Mouse (Mus musculus) CH12.LX (cell line): ENCODE data around the gene Cog2.

ENCODE experiments used
- CTCF ChIP-seq, 2 experiments: IDR thresholded peaks in 1 of 2; conservative IDR thresholded peaks in 1 of 2; 2 replicates each; pipeline ENCODE4 v1.5.1; 2011 to 2012; ENCODE audit warnings: low read depth in 2 of 2, low read length in 2 of 2, improper control_type of control experiment in 1 of 2, inconsistent platforms in 1 of 2, mild to moderate bottlenecking in 1 of 2, moderate library complexity in 1 of 2
- HCFC1 ChIP-seq: IDR thresholded peaks from 2 replicates; pipeline ENCODE4 v1.6.1; 2012; ENCODE audit warnings: low read depth, mild to moderate bottlenecking, inconsistent platforms, low read length, improper control_type of control experiment
- JUN ChIP-seq: IDR thresholded peaks from 2 replicates; pipeline ENCODE4 v1.6.1; 2011; ENCODE audit warnings: low read depth, mild to moderate bottlenecking, low read length, improper control_type of control experiment, moderate library complexity; ENCODE audit not compliant: insufficient read depth
- JUND ChIP-seq: conservative IDR thresholded peaks from 2 replicates; pipeline ENCODE4 v1.6.1; 2011; ENCODE audit warnings: low read depth, low read length, improper control_type of control experiment
- NRF1 ChIP-seq: IDR thresholded peaks from 2 replicates; pipeline ENCODE4 v1.6.1; 2014; ENCODE audit warnings: low read depth, mild to moderate bottlenecking, inconsistent platforms, low read length, improper control_type of control experiment, moderate library complexity
- POLR2A ChIP-seq: IDR thresholded peaks from 2 replicates; pipeline ENCODE4 v1.6.1; 2011; ENCODE audit warnings: low read depth, mild to moderate bottlenecking, improper control_type of control experiment, low read length
- RCOR1 ChIP-seq: conservative IDR thresholded peaks from 2 replicates; pipeline ENCODE4 v1.6.1; 2012; ENCODE audit warnings: low read depth, mild to moderate bottlenecking, inconsistent platforms, low read length, improper control_type of control experiment
- SIN3A ChIP-seq: IDR thresholded peaks from 2 replicates; pipeline ENCODE4 v1.6.1; 2012; ENCODE audit warnings: low read length, improper control_type of control experiment, inconsistent platforms
- TCF12 ChIP-seq: IDR thresholded peaks from 2 replicates; pipeline ENCODE4 v1.6.1; 2014; ENCODE audit warnings: low read depth, mild to moderate bottlenecking, inconsistent platforms, low read length, improper control_type of control experiment
- ZNF384 ChIP-seq: IDR thresholded peaks from 2 replicates; pipeline ENCODE4 v1.6.1; 2012; ENCODE audit warnings: low read depth, low read length, improper control_type of control experiment, inconsistent platforms

- no peak for TF ChIP-seq CTCF (conservative IDR thresholded peaks at IDR 0.05 in 1 of 2, IDR thresholded peaks at IDR 0.05 in 1 of 2; ENCODE audit: low read depth in 2 of 2, low read length in 2 of 2)
- TF ChIP-seq JUND = no peak
- TF ChIP-seq POLR2A = no peak
- TF ChIP-seq TCF12 = no peak
- TF ChIP-seq HCFC1 = no peak
- TF ChIP-seq RCOR1 = no peak
- no peak for TF ChIP-seq SIN3A
- TF ChIP-seq ZNF384 = no peak
- no peak for TF ChIP-seq NRF1
- no peak for TF ChIP-seq JUN
These were observed 40.2 kb upstream of the Cog2 start for GRCm38 (mm10) chr8:124480321-124480720.
